Mouse (Mus musculus) MEL (cell line): ENCODE results near the gene Adgrv1. TPM values are rescaled to one million over a fixed set of nuclear protein-coding genes. Genes with fewer than 3 reads are reported as not detected.

Experiments
- DNase-seq: peaks from one replicate; pipeline ENCODE4 v3.0.0; 2011; ENCODE audit warnings: low read depth, low spot score
- H3K27ac ChIP-seq: 2 replicates; pipeline ENCODE4 v1.5.1; 2012; ENCODE audit warnings: low read depth, mild to moderate bottlenecking, control low read depth, low read length, moderate library complexity; ENCODE audit not compliant: control insufficient read depth
- H3K27me3 ChIP-seq, 2 experiments: fragments of 150-350 bp in 1 of 2; sonication (generic) in 1 of 2; 2 replicates each; pipeline ENCODE4 v1.6.1; 2012; ENCODE audit warnings: low read length in 2 of 2, mild to moderate bottlenecking in 2 of 2, improper control_type of control experiment in 1 of 2, moderate library complexity in 1 of 2; ENCODE audit not compliant: insufficient read depth in 2 of 2, control insufficient read depth in 1 of 2
- H3K36me3 ChIP-seq, 2 experiments: 2 replicates each; pipeline ENCODE4 v1.6.1; 2012 to 2014; ENCODE audit warnings: low read length in 2 of 2, improper control_type of control experiment in 1 of 2, inconsistent platforms in 1 of 2, mild to moderate bottlenecking in 1 of 2; ENCODE audit not compliant: insufficient read depth in 2 of 2, control insufficient read depth in 1 of 2
- H3K4me1 ChIP-seq, 2 experiments: fragments of 150-350 bp in 1 of 2; sonication (generic) in 1 of 2; 2 replicates each; pipeline ENCODE4 v1.6.1; 2012; ENCODE audit warnings: low read length in 2 of 2, improper control_type of control experiment in 1 of 2, mild to moderate bottlenecking in 1 of 2; ENCODE audit not compliant: insufficient read depth in 2 of 2, control insufficient read depth in 1 of 2
- H3K4me3 ChIP-seq, 2 experiments: fragments of 150-350 bp in 1 of 2; sonication (generic) in 1 of 2; 2 replicates each; pipeline ENCODE4 v1.5.1; 2012; ENCODE audit warnings: low read depth in 2 of 2, low read length in 2 of 2, mild to moderate bottlenecking in 2 of 2, moderate library complexity in 2 of 2, control low read depth in 1 of 2, improper control_type of control experiment in 1 of 2; ENCODE audit not compliant: control insufficient read depth in 1 of 2, insufficient read depth in 1 of 2
- H3K79me2 ChIP-seq: 2 replicates; pipeline ENCODE4 v1.6.1; 2012; ENCODE audit warnings: mild to moderate bottlenecking, low read length, moderate library complexity; ENCODE audit not compliant: control insufficient read depth, poor library complexity, insufficient read depth
- H3K9ac ChIP-seq: 2 replicates; pipeline ENCODE4 v1.6.1; 2012; ENCODE audit warnings: low read depth, mild to moderate bottlenecking, control low read depth, low read length, moderate library complexity; ENCODE audit not compliant: control insufficient read depth, poor library complexity, severe bottlenecking
- H3K9me3 ChIP-seq: fragments of 150-350 bp; sonication (generic); replicated peaks from 2 replicates; pipeline ENCODE4 v1.6.1; 2012; ENCODE audit warnings: mild to moderate bottlenecking, low read length, improper control_type of control experiment, moderate library complexity; ENCODE audit not compliant: insufficient read depth
- CTCF ChIP-seq, 3 experiments: IDR thresholded peaks in 2 of 3; conservative IDR thresholded peaks in 1 of 3; 2 replicates each; pipeline ENCODE4 v1.5.1; 2011 to 2012; ENCODE audit warnings: low read length in 3 of 3, low read depth in 2 of 3, mild to moderate bottlenecking in 2 of 3, improper control_type of control experiment in 1 of 3, inconsistent platforms in 1 of 3, mixed read lengths in 1 of 3, moderate library complexity in 1 of 3; ENCODE audit not compliant: control insufficient read depth in 1 of 3, insufficient read depth in 1 of 3, poor library complexity in 1 of 3, severe bottlenecking in 1 of 3
- E2F4 ChIP-seq: IDR thresholded peaks from 2 replicates; pipeline ENCODE4 v1.6.1; 2011; ENCODE audit warnings: low read depth, low read length, improper control_type of control experiment, borderline replicate concordance
- ELF1 ChIP-seq: IDR thresholded peaks from 2 replicates; pipeline ENCODE4 v1.6.1; 2014; ENCODE audit warnings: low read depth, mild to moderate bottlenecking, inconsistent platforms, low read length, improper control_type of control experiment, moderate library complexity
- EP300 ChIP-seq, 2 experiments: IDR thresholded peaks; 2 replicates each; pipeline ENCODE4 v1.6.1; 2011; ENCODE audit warnings: improper control_type of control experiment in 2 of 2, low read length in 2 of 2, low read depth in 1 of 2, mild to moderate bottlenecking in 1 of 2
- ETS1 ChIP-seq: IDR thresholded peaks from 2 replicates; pipeline ENCODE4 v1.6.1; 2012; ENCODE audit warnings: low read depth, mild to moderate bottlenecking, inconsistent platforms, low read length, improper control_type of control experiment, moderate library complexity
- GATA1 ChIP-seq: IDR thresholded peaks from 2 replicates; pipeline ENCODE4 v1.6.1; 2011; ENCODE audit warnings: low read depth, low read length, improper control_type of control experiment
- JUND ChIP-seq: IDR thresholded peaks from 2 replicates; pipeline ENCODE4 v1.6.1; 2011; ENCODE audit warnings: low read depth, mild to moderate bottlenecking, improper control_type of control experiment, low read length
- MAZ ChIP-seq: IDR thresholded peaks from 2 replicates; pipeline ENCODE4 v1.6.1; 2012; ENCODE audit warnings: low read depth, mild to moderate bottlenecking, inconsistent platforms, low read length, improper control_type of control experiment
- MEF2A ChIP-seq: IDR thresholded peaks from 2 replicates; pipeline ENCODE4 v1.6.1; 2014; ENCODE audit warnings: low read depth, mild to moderate bottlenecking, inconsistent platforms, low read length, improper control_type of control experiment; ENCODE audit not compliant: poor library complexity, insufficient replicate concordance, severe bottlenecking; ENCODE audit errors: extremely low read depth
- MXI1 ChIP-seq: IDR thresholded peaks from 2 replicates; pipeline ENCODE4 v1.6.1; 2011; ENCODE audit warnings: mild to moderate bottlenecking, low read depth, low read length, improper control_type of control experiment
- MYB ChIP-seq: IDR thresholded peaks from 2 replicates; pipeline ENCODE4 v1.6.1; 2011; ENCODE audit warnings: mild to moderate bottlenecking, low read depth, low read length, improper control_type of control experiment
- NELFE ChIP-seq: IDR thresholded peaks from 2 replicates; pipeline ENCODE4 v1.6.1; 2011; ENCODE audit warnings: low read depth, low read length, improper control_type of control experiment
- NRF1 ChIP-seq: IDR thresholded peaks from 2 replicates; pipeline ENCODE4 v1.6.1; 2014; ENCODE audit warnings: low read depth, mild to moderate bottlenecking, inconsistent platforms, low read length, improper control_type of control experiment, moderate library complexity; ENCODE audit not compliant: poor library complexity, insufficient read depth, severe bottlenecking
- POLR2AphosphoS5 ChIP-seq: IDR thresholded peaks from 2 replicates; pipeline ENCODE4 v1.6.1; 2012; ENCODE audit warnings: low read depth, borderline replicate concordance, mild to moderate bottlenecking, inconsistent platforms, low read length, moderate library complexity, mixed read lengths
- RCOR1 ChIP-seq: IDR thresholded peaks from 2 replicates; pipeline ENCODE4 v1.6.1; 2012; ENCODE audit warnings: low read depth, mild to moderate bottlenecking, inconsistent platforms, low read length, improper control_type of control experiment
- SIN3A ChIP-seq: IDR thresholded peaks from 2 replicates; pipeline ENCODE4 v1.6.1; 2012; ENCODE audit warnings: low read length, improper control_type of control experiment, inconsistent platforms
- TBP ChIP-seq: IDR thresholded peaks from 2 replicates; pipeline ENCODE4 v1.8.0; 2011; ENCODE audit warnings: low read depth, low read length, improper control_type of control experiment
- UBTF ChIP-seq: IDR thresholded peaks from 2 replicates; pipeline ENCODE4 v1.6.1; 2012; ENCODE audit warnings: low read depth, mild to moderate bottlenecking, inconsistent platforms, low read length, improper control_type of control experiment, moderate library complexity, borderline replicate concordance; ENCODE audit not compliant: insufficient read depth
- USF1 ChIP-seq: IDR thresholded peaks from 2 replicates; pipeline ENCODE4 v1.6.1; 2014; ENCODE audit warnings: low read depth, mild to moderate bottlenecking, inconsistent platforms, low read length, improper control_type of control experiment, moderate library complexity
- ZNF384 ChIP-seq: IDR thresholded peaks from 2 replicates; pipeline ENCODE4 v1.6.1; 2012; ENCODE audit warnings: low read depth, mild to moderate bottlenecking, inconsistent platforms, low read length, improper control_type of control experiment
- polyA plus RNA-seq, 2 experiments: library from polyadenylated mRNA; stranded (reverse) in 1 of 2; unstranded in 1 of 2; fragments of >175 nt in 1 of 2; fragments of >200 nt in 1 of 2; gene quantifications; 2 replicates each; pipeline versions ENCODE4 v1.2.1 to v1.2.4; 2012; ENCODE audit warnings: low replicate concordance in 2 of 2, low read depth in 1 of 2; ENCODE audit not compliant: insufficient read length in 2 of 2, insufficient read depth in 1 of 2, missing spikeins in 1 of 2
- total RNA-seq: library from RNA; depleted of rRNA; stranded (reverse); fragments of 300-350 nt; gene quantifications from 2 replicates; pipeline ENCODE4 v1.2.3, GENCODE M21; 2012

Gene Adgrv1
- total and polyA plus RNA-seq, 3 experiments = 5.6 to 5.8 TPM; not detected in 1

DNA sequence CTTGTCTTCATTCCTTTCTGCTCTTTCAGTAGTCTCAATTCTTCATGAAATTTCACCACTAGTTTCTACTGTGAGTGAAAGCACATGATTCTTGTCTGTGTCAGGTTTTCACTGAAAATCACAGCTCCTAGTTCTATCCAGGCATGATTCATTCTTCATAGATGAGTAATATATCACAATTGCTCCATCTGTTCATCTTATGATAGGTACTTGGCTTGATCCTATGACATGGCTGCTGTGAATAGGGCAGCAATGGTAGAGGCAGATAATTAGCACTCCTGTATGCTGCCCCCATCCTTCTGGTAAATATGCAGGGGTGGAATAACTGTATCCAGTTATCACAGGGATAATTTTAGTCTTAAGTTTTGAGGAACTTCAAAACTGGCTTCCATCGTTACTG is 368.5 kb downstream of the Adgrv1 start:
- no peaks in the 10 kb centered on the region for H3K36me3 ChIP-seq
- H3K27me3 ChIP-seq = no peaks in the 10 kb centered on the region
- H3K9ac ChIP-seq = no peak overlapping the region
- no peak for TF ChIP-seq MXI1
- no peak for TF ChIP-seq TBP
- no peak for DNase-seq
- no peak overlapping the region for H3K27ac ChIP-seq
- no peaks in the 10 kb centered on the region for H3K4me1 ChIP-seq
- H3K9me3 ChIP-seq = no peaks in the 10 kb centered on the region
- no peak overlapping the region for H3K4me3 ChIP-seq
- H3K79me2 ChIP-seq = no peaks in the 10 kb centered on the region

DNA sequence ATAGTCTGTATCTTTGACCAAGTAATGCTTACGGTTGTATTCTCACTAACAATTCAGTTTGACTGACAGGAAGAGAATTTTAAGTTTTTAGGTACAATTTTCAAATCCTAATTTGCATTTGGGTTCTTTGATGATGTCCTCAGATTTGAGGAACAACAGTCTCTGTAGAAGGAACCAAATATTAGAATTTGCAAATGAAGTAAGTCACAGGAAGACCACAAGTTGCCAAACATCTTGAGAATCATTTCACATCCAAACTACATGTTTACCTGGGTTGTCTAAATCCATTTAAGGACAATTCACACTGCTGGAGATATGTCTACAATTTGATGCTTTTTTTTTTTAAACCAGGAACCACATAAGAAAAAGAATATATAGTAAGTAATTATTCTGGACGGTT is 391.8 kb downstream of the Adgrv1 start:
- no peak for DNase-seq
- Histone ChIP-seq H3K27me3 (no peaks in the 10 kb centered on the region), H3K4me1 (no peaks in the 10 kb centered on the region)
- TF ChIP-seq MXI1 = no peak
- no peak for TF ChIP-seq CTCF (IDR thresholded peaks at IDR 0.05 in 2 of 3, conservative IDR thresholded peaks at IDR 0.05 in 1 of 3; ENCODE audit: control insufficient read depth in 1 of 3, insufficient read depth in 1 of 3, low read depth in 2 of 3, low read length in 3 of 3, poor library complexity in 1 of 3, severe bottlenecking in 1 of 3)
- no peak for TF ChIP-seq SIN3A
- no peak for TF ChIP-seq MYB
- TF ChIP-seq NRF1 = no peak
- TF ChIP-seq JUND = no peak
- no peak for TF ChIP-seq POLR2AphosphoS5
- no peak for TF ChIP-seq RCOR1
- TF ChIP-seq ELF1 = no peak
- no peak for TF ChIP-seq UBTF
- TF ChIP-seq ETS1 = no peak
- TF ChIP-seq MEF2A = no peak
- TF ChIP-seq, all 39 proteins: peak for 0
- Histone ChIP-seq H3K36me3 (no peaks in the 10 kb centered on the region), H3K9ac (no peak overlapping the region), H3K4me3 (no peak overlapping the region), H3K79me2 (no peaks in the 10 kb centered on the region), H3K27ac (no peak overlapping the region), H3K9me3 (no peaks in the 10 kb centered on the region)

DNA sequence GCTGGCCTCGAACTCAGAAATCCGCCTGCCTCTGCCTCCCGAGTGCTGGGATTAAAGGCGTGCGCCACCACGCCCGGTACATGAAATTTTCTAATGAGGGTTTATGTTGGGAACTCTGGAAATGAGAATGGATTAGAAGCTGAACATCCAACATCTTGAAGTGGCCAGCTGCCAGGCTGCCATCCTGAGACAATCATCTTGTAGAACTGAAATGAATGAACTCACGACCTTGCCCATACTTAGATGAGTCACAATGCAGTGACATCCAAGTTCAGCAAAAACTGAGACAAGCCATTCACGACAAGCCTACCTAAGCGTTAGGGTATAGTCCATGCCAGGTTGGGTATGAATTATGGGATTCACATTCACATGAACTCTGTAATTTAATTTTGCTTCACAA is 393.1 kb downstream of the Adgrv1 start:
- DNase-seq = no peak
- Histone ChIP-seq H3K79me2 (no peaks in the 10 kb centered on the region), H3K4me3 (no peak overlapping the region), H3K9me3 (no peaks in the 10 kb centered on the region), H3K36me3 (no peaks in the 10 kb centered on the region), H3K9ac (no peak overlapping the region), H3K27me3 (no peaks in the 10 kb centered on the region), H3K27ac (no peak overlapping the region), H3K4me1 (no peaks in the 10 kb centered on the region)
- no peak for TF ChIP-seq ZNF384
- TF ChIP-seq USF1 = no peak
- no peak for TF ChIP-seq CTCF (IDR thresholded peaks at IDR 0.05 in 2 of 3, conservative IDR thresholded peaks at IDR 0.05 in 1 of 3; ENCODE audit: control insufficient read depth in 1 of 3, insufficient read depth in 1 of 3, low read depth in 2 of 3, low read length in 3 of 3, poor library complexity in 1 of 3, severe bottlenecking in 1 of 3)
- no peak for TF ChIP-seq MEF2A
- TF ChIP-seq MAZ = no peak
- no peak for TF ChIP-seq POLR2AphosphoS5
- no peak for TF ChIP-seq JUND
- no peak for TF ChIP-seq E2F4
- TF ChIP-seq NELFE = no peak
- TF ChIP-seq GATA1 = no peak
- no peak for TF ChIP-seq EP300 (IDR thresholded peaks at IDR 0.05; ENCODE audit: low read depth in 1 of 2, low read length in 2 of 2)
